Mouse (Mus musculus) hindbrain, embryonic 12.5 days (tissue): ENCODE data around the gene Arpc1b. TPM values are rescaled to one million over a fixed set of nuclear protein-coding genes. Genes with fewer than 3 reads are reported as not detected.
"Not testable (repeated sequence)": the region's sequence is repeated elsewhere in the genome, so short reads cannot be mapped to it uniquely, and the experiment has no call there.

Experiments
- ATAC-seq: fragments of 200-750 bp; cut with Nextera tagmentation; 2 replicates; pipeline ENCODE4 v1.8.0; 2017; ENCODE audit warnings: moderate TSS enrichment; ENCODE audit not compliant: low FRiP score
- H3K27ac ChIP-seq: fragments of 300-500 bp; sonication (generic); 2 replicates; pipeline ENCODE4 v1.5.1; 2016; ENCODE audit warnings: mild to moderate bottlenecking
- H3K27me3 ChIP-seq: fragments of 300-500 bp; sonication (generic); 2 replicates; pipeline ENCODE4 v1.6.1; 2016; ENCODE audit warnings: mild to moderate bottlenecking
- H3K36me3 ChIP-seq: fragments of 300-500 bp; sonication (generic); 2 replicates; pipeline ENCODE4 v1.6.1; 2016; ENCODE audit warnings: mild to moderate bottlenecking
- H3K4me1 ChIP-seq: fragments of 300-500 bp; sonication (generic); 2 replicates; pipeline ENCODE4 v1.6.1; 2016
- H3K4me2 ChIP-seq: fragments of 300-500 bp; sonication (generic); replicated peaks from 2 replicates; pipeline ENCODE4 v1.6.1; 2016; ENCODE audit warnings: mild to moderate bottlenecking
- H3K4me3 ChIP-seq: fragments of 300-500 bp; sonication (generic); 2 replicates; pipeline ENCODE4 v1.5.1; 2016; ENCODE audit warnings: mild to moderate bottlenecking
- H3K9ac ChIP-seq: fragments of 300-500 bp; sonication (generic); 2 replicates; pipeline ENCODE4 v1.6.1; 2016; ENCODE audit warnings: mild to moderate bottlenecking, moderate library complexity
- H3K9me3 ChIP-seq: fragments of 300-500 bp; sonication (generic); replicated peaks from 2 replicates; pipeline ENCODE4 v1.6.1; 2016; ENCODE audit warnings: mild to moderate bottlenecking
- WGBS: fragments of 180-500 bp; shearing (Covaris S2); methylation state at CpG from one replicate; pipeline ENCODE4 v1.1.7; 2016; 5-methylcytosine and 5-hydroxymethylcytosine counted together
- polyA plus RNA-seq: library from polyadenylated mRNA; unstranded; fragments of >200 nt; fragmentation: Nextera tagmentation; extraction: Ambion mirVana; gene quantifications from 2 replicates; pipeline ENCODE4 v1.2.1, GENCODE M21; 2016

Gene Arpc1b
- polyA plus RNA-seq, 1 experiment from 2014 or later, result 95.5 TPM

- peaks cover 93% of the 10 kb centered on the region for H3K36me3 ChIP-seq
- H3K4me3 ChIP-seq, result no peak overlapping the region
- no peaks in the 10 kb centered on the region for H3K9me3 ChIP-seq
- no peak overlapping the region for H3K27ac ChIP-seq
- no peaks in the 10 kb centered on the region for H3K27me3 ChIP-seq
- H3K4me2 ChIP-seq, result no peak overlapping the region
- no peak overlapping the region for H3K9ac ChIP-seq
- ATAC-seq, result no peak
- 85% methylated on average over 4 of the region's 4 CpGs for WGBS
- H3K4me1 ChIP-seq, result no peaks in the 10 kb centered on the region
Measured at GRCm38 (mm10) chr5:145096195-145096594, 17.8 kb upstream of the Arpc1b start.

DNA sequence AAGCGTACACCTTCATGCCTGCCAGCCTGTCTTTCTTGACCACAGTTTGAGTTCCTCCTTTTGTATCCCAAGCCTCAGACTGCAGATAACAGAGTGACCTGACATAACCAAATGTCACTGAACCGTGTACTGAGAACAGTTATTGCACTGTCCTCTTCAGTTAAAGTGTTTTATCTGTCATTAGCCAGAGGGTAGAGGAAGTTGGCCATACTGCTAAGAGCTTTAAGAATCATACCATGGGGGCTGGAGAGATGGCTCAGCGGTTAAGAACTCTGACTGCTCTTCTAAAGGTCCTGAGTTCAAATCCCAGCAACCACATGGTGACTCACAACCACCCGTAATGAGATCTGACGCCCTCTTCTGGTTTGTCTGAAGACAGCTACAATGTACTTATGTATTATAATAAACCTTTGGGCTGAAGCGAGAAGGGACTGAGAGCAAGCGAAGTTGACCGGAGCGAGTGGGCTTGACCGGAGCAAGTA, 15.6 kb upstream of the Arpc1b start:
- H3K4me3 ChIP-seq, result no peak overlapping the region
- no peaks in the 10 kb centered on the region for H3K27me3 ChIP-seq
- no peak overlapping the region for H3K27ac ChIP-seq
- H3K4me2 ChIP-seq, result no peak overlapping the region
- no peak for ATAC-seq
- no peaks in the 10 kb centered on the region for H3K9me3 ChIP-seq
- WGBS, result 91% methylated on average over 10 of the region's 10 CpGs
- H3K4me1 ChIP-seq, result no peaks in the 10 kb centered on the region
- H3K36me3 ChIP-seq, result peaks cover 95% of the 10 kb centered on the region
- H3K9ac ChIP-seq, result no peak overlapping the region

DNA sequence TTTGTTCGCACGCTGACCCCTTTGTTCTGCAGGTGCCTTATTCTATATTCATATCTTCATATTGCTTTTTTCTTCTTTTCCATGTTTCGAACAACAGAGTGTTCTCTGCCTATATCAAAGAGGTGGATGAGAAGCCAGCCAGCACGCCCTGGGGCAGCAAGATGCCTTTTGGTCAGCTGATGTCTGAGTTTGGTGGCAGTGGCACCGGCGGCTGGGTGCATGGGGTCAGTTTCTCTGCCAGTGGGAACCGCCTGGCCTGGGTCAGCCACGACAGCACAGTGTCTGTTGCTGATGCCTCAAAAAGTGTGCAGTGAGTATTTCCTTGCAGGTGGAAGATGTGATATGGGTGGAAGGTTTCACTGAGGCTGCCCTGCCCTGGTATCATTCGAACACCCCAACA, 13.1 kb upstream of the Arpc1b start:
- Histone ChIP-seq H3K4me1 (no peaks in the 10 kb centered on the region), H3K27ac (no peak overlapping the region), H3K27me3 (no peaks in the 10 kb centered on the region), H3K36me3 (peaks cover 98% of the 10 kb centered on the region), H3K9ac (no peak overlapping the region), H3K9me3 (no peaks in the 10 kb centered on the region), H3K4me3 (no peak overlapping the region), H3K4me2 (no peak overlapping the region)
- WGBS, result 90% methylated on average over 9 of the region's 9 CpGs
- no peak for ATAC-seq

- not testable (repeated sequence) for H3K9me3 ChIP-seq, H3K27me3 ChIP-seq, H3K4me1 ChIP-seq, ATAC-seq, H3K4me3 ChIP-seq, H3K4me2 ChIP-seq, H3K9ac ChIP-seq, H3K27ac ChIP-seq
- H3K36me3 ChIP-seq, result peaks cover 98% of the 10 kb centered on the region
- 97% methylated on average over 11 of the region's 11 CpGs for WGBS
Measured at GRCm38 (mm10) chr5:145101451-145101850, 12.6 kb upstream of the Arpc1b start.

DNA sequence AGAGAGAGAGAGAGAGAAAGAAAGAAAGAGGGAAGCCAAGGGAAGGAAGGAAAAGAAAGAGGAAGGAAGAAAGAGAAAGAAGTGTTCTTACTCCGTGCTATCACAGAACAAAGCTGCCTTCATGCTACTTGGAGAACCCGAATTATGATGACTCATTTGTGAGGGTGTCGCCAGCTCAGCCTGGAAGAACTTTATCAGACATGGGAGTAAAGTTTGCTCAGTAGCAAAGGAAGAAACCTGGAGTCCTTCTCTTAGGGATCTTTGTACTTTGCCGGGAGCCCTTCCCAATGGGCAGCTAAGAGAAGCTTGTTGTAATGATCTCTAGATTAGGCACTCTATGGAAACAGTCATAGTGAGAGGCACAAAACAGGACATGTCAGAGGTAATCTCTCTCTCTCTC, 11.3 kb upstream of the Arpc1b start:
- no peak for ATAC-seq
- Histone ChIP-seq H3K4me1 (no peaks in the 10 kb centered on the region), H3K9ac (no peak overlapping the region), H3K36me3 (peaks cover 98% of the 10 kb centered on the region), H3K9me3 (no peaks in the 10 kb centered on the region), H3K4me3 (no peak overlapping the region), H3K27me3 (no peaks in the 10 kb centered on the region), H3K4me2 (no peak overlapping the region), H3K27ac (no peak overlapping the region)
- WGBS, result 95% methylated on average over 4 of the region's 4 CpGs

- Histone ChIP-seq H3K9ac (no peak overlapping the region), H3K4me2 (no peak overlapping the region), H3K27ac (no peak overlapping the region), H3K9me3 (no peaks in the 10 kb centered on the region), H3K36me3 (peaks cover 97% of the 10 kb centered on the region), H3K4me1 (no peaks in the 10 kb centered on the region), H3K4me3 (no peak overlapping the region), H3K27me3 (no peaks in the 10 kb centered on the region)
- 79% methylated on average over 9 of the region's 9 CpGs for WGBS
- ATAC-seq, result no peak
Measured at GRCm38 (mm10) chr5:145104328-145104727, 9.7 kb upstream of the Arpc1b start.

- no peak for ATAC-seq
- peaks cover 99% of the 10 kb centered on the region for H3K36me3 ChIP-seq
- no peaks in the 10 kb centered on the region for H3K9me3 ChIP-seq
- H3K27me3 ChIP-seq, result no peaks in the 10 kb centered on the region
- no peak overlapping the region for H3K9ac ChIP-seq
- 96% methylated on average over 9 of the region's 9 CpGs for WGBS
- H3K4me1 ChIP-seq, result no peaks in the 10 kb centered on the region
- H3K4me3 ChIP-seq, result no peak overlapping the region
- no peak overlapping the region for H3K4me2 ChIP-seq
- H3K27ac ChIP-seq, result no peak overlapping the region
Measured at GRCm38 (mm10) chr5:145105694-145106275, 8.2 kb upstream of the Arpc1b start.

GRCm38 (mm10) chr5:145110401-145110800, 3.6 kb upstream of the Arpc1b start:
- 89% methylated on average over 6 of the region's 6 CpGs for WGBS
- Histone ChIP-seq H3K4me2 (no peak overlapping the region), H3K4me1 (peaks cover 12% of the 10 kb centered on the region), H3K9ac (no peak overlapping the region), H3K9me3 (no peaks in the 10 kb centered on the region), H3K27ac (no peak overlapping the region), H3K27me3 (peaks cover 25% of the 10 kb centered on the region), H3K4me3 (no peak overlapping the region), H3K36me3 (peaks cover 63% of the 10 kb centered on the region)
- no peak for ATAC-seq

DNA sequence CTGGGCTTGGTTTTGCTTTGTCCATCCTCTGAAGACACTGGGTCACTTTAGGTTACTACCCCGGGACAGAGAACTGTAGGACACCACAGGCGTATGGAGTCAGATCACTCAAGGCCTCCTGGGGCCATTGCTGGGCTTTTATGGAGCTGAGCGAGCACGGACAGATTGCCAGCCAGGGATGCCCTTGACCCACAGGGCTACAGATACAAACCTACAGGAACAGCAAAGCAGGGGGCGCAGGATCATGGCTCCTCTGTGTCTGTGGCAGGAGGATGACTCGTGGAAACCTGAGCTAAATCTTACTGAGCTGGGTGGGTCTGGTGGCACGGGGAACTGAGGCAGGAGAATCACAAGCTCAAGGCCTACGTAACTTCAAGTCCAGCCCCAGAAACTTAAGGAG, 1.4 kb upstream of the Arpc1b start:
- ATAC-seq, result no peak
- Histone ChIP-seq H3K9ac (no peak overlapping the region), H3K27ac (no peak overlapping the region), H3K27me3 (peaks cover 30% of the 10 kb centered on the region), H3K4me3 (no peak overlapping the region), H3K4me1 (peaks cover 12% of the 10 kb centered on the region), H3K9me3 (no peaks in the 10 kb centered on the region), H3K4me2 (no peak overlapping the region), H3K36me3 (peaks cover 42% of the 10 kb centered on the region)
- WGBS, result 82% methylated on average over 8 of the region's 8 CpGs

GRCm38 (mm10) chr5:145113416-145113815, 599 bp upstream of the Arpc1b start:
- peaks cover 33% of the 10 kb centered on the region for H3K36me3 ChIP-seq
- peak overlapping the region; percentile 75; the same call in 1 of the 2 replicates for H3K4me2 ChIP-seq
- no peak overlapping the region for H3K27ac ChIP-seq
- peak overlapping the region; percentile 46; the same call in 1 of the 2 replicates for H3K4me3 ChIP-seq
- peaks cover 12% of the 10 kb centered on the region for H3K4me1 ChIP-seq
- no peak for ATAC-seq
- H3K9ac ChIP-seq, result no peak overlapping the region
- H3K9me3 ChIP-seq, result no peaks in the 10 kb centered on the region
- WGBS, result 43% methylated on average over 2 of the region's 2 CpGs
- peaks cover 30% of the 10 kb centered on the region for H3K27me3 ChIP-seq

GRCm38 (mm10) chr5:145114606-145115473, 825 bp downstream of the Arpc1b start:
- Histone ChIP-seq H3K4me2 (peak overlapping the region; percentile 75), H3K27me3 (peaks cover 30% of the 10 kb centered on the region), H3K9ac (peak overlapping the region; percentile 64), H3K36me3 (peaks cover 20% of the 10 kb centered on the region), H3K4me1 (peaks cover 12% of the 10 kb centered on the region), H3K9me3 (peaks cover 4% of the 10 kb centered on the region; the same call in 1 of the 2 replicates), H3K4me3 (peak overlapping the region; percentile 46), H3K27ac (no peak overlapping the region)
- ATAC-seq, result peak; percentile 32; the same call in 1 of the 2 replicates
- 19% methylated on average over 38 of the region's 40 CpGs for WGBS

DNA sequence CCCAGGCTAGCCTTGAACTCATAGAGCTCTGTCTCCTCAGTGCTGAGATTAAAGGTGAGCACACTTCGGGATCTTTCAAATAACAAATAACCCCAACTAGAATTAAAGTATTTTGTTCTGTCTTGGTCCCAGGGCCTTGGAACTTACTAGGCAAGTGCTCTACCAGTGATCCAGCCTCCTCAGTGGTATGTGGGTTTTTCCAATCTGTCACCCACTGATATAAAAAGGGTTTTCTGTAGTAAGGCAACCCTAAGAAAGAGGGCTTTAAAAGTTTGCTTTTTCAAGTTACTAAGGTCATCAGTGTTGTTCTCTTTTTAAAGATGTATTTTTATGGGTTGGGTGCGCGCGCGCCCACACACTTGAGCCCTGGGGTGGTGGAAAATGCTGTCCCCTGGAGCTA, 1.7 kb downstream of the Arpc1b start:
- Histone ChIP-seq H3K27me3 (peaks cover 30% of the 10 kb centered on the region), H3K9me3 (peaks cover 4% of the 10 kb centered on the region; the same call in 1 of the 2 replicates), H3K36me3 (peaks cover 11% of the 10 kb centered on the region), H3K9ac (no peak overlapping the region), H3K27ac (no peak overlapping the region), H3K4me2 (no peak overlapping the region), H3K4me1 (peaks cover 12% of the 10 kb centered on the region), H3K4me3 (no peak overlapping the region)
- WGBS, result 95% methylated on average over 5 of the region's 5 CpGs
- ATAC-seq, result no peak
